Mouse (Mus musculus) forebrain, embryonic 11.5 days (tissue): Measurements from ENCODE around the gene Slc3a1. TPM values are rescaled to one million over a fixed set of nuclear protein-coding genes. Genes with fewer than 3 reads are reported as not detected.

Experiments used
- ATAC-seq: fragments of 200-750 bp; cut with Nextera tagmentation; replicated peaks from 2 replicates; pipeline ENCODE4 v1.8.0; 2017; ENCODE audit warnings: moderate TSS enrichment; ENCODE audit not compliant: low FRiP score
- DNase-seq: peaks from one replicate; pipeline ENCODE4 v3.0.0-alpha.2; 2017; ENCODE audit warnings: low spot score
- H3K27ac ChIP-seq: fragments of 300-500 bp; sonication (generic); 2 replicates; pipeline ENCODE4 v1.5.1; 2014; ENCODE audit warnings: low read depth, low read length
- H3K27me3 ChIP-seq: fragments of 300-500 bp; sonication (generic); 2 replicates; pipeline ENCODE4 v1.6.1; 2014; ENCODE audit warnings: mild to moderate bottlenecking, low read length, mixed read lengths; ENCODE audit not compliant: control insufficient read depth, insufficient read depth
- H3K36me3 ChIP-seq: fragments of 300-500 bp; sonication (generic); 2 replicates; pipeline ENCODE4 v1.6.1; 2014; ENCODE audit warnings: mild to moderate bottlenecking, low read length, moderate library complexity, mixed read lengths; ENCODE audit not compliant: control insufficient read depth, insufficient read depth
- H3K4me1 ChIP-seq: fragments of 300-500 bp; sonication (generic); replicated peaks from 2 replicates; pipeline ENCODE4 v1.6.1; 2014; ENCODE audit warnings: low read length, mixed read lengths; ENCODE audit not compliant: control insufficient read depth, insufficient read depth
- H3K4me2 ChIP-seq: fragments of 300-500 bp; sonication (generic); 2 replicates; pipeline ENCODE4 v1.6.1; 2014; ENCODE audit warnings: low read depth, mild to moderate bottlenecking, low read length, moderate library complexity, mixed read lengths; ENCODE audit not compliant: severe bottlenecking
- H3K4me3 ChIP-seq: fragments of 300-500 bp; sonication (generic); 2 replicates; pipeline ENCODE4 v1.5.1; 2014; ENCODE audit warnings: low read depth, low read length
- H3K9ac ChIP-seq: fragments of 300-500 bp; sonication (generic); 2 replicates; pipeline ENCODE4 v1.6.1; 2014; ENCODE audit warnings: low read length
- H3K9me3 ChIP-seq: fragments of 300-500 bp; sonication (generic); 2 replicates; pipeline ENCODE4 v1.6.1; 2016; ENCODE audit warnings: low read length, mixed read lengths; ENCODE audit not compliant: control insufficient read depth
- WGBS: fragments of 180-500 bp; shearing (Covaris S2); extraction: QIAGEN DNeasy Blood & Tissue Kit; methylation state at CpG from one replicate; pipeline ENCODE4 v1.1.7; 2014; 5-methylcytosine and 5-hydroxymethylcytosine counted together
- polyA plus RNA-seq: library from polyadenylated mRNA; unstranded; fragments of >200 nt; fragmentation: Nextera tagmentation; extraction: Ambion mirVana; gene quantifications from 2 replicates; pipeline ENCODE4 v1.2.1, GENCODE M21; 2014

Gene Slc3a1
- polyA plus RNA-seq, 1 experiment from 2014 or later = 0.43 TPM

DNA sequence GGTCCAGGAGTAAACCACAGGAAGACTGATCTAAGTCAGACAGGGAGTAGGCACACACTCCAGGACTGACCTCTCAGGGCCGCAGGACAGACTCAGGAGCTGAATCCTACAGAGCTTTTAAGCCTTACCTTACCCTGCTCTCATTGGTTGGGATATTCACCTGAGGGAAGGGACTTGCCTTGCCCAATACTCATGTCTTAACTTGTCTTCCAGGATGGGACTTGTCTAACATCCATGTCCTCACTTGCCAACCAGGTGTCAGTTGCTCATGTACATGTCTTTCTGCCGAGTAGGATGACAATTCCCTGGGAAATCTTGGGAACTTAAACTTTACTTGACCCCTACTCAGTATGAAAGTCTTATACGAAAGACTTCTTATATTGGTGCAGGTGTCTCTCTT is 72.1 kb downstream of the Slc3a1 start:
- DNase-seq = no peak
- 95% methylated on average over 3 of the region's 3 CpGs for WGBS
- no peak overlapping the region for H3K9ac ChIP-seq
- H3K4me1 ChIP-seq = no peaks in the 10 kb centered on the region
- H3K4me3 ChIP-seq = no peak overlapping the region
- H3K4me2 ChIP-seq = no peak overlapping the region
- ATAC-seq = no peak
- H3K9me3 ChIP-seq = no peaks in the 10 kb centered on the region
- no peak overlapping the region for H3K27ac ChIP-seq
- H3K27me3 ChIP-seq = no peaks in the 10 kb centered on the region
- no peaks in the 10 kb centered on the region for H3K36me3 ChIP-seq

DNA sequence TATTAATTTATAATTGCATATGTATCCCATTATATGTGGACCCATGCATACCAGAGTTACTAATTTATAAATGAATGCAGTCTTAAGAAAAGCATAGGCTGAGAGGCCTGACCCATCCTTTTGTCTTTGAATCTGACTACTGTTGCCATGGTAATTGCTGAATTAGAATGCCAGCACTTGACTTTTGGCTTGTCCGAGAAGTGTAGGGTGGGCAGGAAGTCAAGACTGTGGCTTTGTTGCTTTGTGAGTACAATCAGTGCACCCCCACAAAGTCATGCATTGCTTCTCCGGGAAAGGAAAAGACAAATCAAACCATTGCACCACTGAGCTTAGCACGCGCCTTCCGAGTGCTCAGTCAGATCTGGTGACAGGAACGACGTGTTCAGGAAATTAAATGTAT is 73.6 kb downstream of the Slc3a1 start:
- Histone ChIP-seq H3K27me3 (no peaks in the 10 kb centered on the region), H3K9me3 (no peaks in the 10 kb centered on the region), H3K4me2 (no peak overlapping the region), H3K4me1 (no peaks in the 10 kb centered on the region), H3K36me3 (no peaks in the 10 kb centered on the region), H3K27ac (no peak overlapping the region), H3K9ac (no peak overlapping the region), H3K4me3 (no peak overlapping the region)
- no peak for DNase-seq
- no peak for ATAC-seq
- WGBS = 86% methylated on average over 7 of the region's 7 CpGs

DNA sequence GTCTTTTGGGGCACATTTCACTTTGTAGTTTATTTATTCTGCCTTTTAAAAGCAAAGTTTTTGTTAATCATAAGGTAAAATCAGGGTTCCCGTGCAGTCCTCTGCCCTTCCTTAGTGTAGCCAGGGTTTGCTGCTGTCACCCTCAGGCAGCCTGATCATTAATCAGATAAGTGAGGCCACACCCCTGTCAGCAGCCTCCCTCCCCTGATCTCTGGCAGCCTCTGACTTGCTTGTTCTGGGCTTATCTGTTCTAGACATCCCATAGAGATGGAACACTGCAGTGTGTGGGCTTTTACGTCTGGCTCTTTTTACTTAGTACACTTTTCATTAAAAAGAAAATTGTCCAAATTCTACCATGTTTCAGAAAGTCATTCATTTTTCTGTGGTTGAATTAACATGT is 75.1 kb downstream of the Slc3a1 start:
- no peaks in the 10 kb centered on the region for H3K4me1 ChIP-seq
- no peak overlapping the region for H3K4me2 ChIP-seq
- no peaks in the 10 kb centered on the region for H3K36me3 ChIP-seq
- H3K9me3 ChIP-seq = no peaks in the 10 kb centered on the region
- H3K27ac ChIP-seq = no peak overlapping the region
- ATAC-seq (no peak), DNase-seq (no peak)
- H3K27me3 ChIP-seq = no peaks in the 10 kb centered on the region
- no peak overlapping the region for H3K4me3 ChIP-seq
- H3K9ac ChIP-seq = no peak overlapping the region
- 66% methylated on average over 2 of the region's 2 CpGs for WGBS

DNA sequence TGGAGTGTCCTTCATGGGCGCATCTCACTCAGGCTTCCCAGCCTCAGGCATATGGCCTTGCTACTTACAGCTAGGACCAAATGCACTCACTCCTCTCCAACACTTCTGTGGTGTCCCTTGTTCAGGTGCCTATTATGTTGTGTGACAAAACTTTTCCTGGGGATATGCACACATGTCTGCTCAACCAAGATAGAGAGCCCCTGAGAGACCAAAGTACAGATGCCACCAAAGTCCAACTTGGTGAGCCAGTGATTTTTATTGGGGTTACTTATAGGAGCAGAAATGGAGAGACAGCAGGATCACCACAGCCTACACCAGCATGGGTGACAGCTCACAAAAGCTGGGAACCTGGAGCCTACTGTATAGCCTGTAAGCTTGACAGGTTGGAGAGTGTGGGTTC is 82.5 kb downstream of the Slc3a1 start:
- no peak for ATAC-seq
- Histone ChIP-seq H3K4me2 (no peak overlapping the region), H3K4me1 (no peaks in the 10 kb centered on the region), H3K9me3 (no peaks in the 10 kb centered on the region), H3K4me3 (no peak overlapping the region), H3K27me3 (no peaks in the 10 kb centered on the region), H3K36me3 (no peaks in the 10 kb centered on the region), H3K27ac (no peak overlapping the region), H3K9ac (no peak overlapping the region)
- DNase-seq = no peak
- 100% methylated on average over 1 of the region's 1 CpGs for WGBS

DNA sequence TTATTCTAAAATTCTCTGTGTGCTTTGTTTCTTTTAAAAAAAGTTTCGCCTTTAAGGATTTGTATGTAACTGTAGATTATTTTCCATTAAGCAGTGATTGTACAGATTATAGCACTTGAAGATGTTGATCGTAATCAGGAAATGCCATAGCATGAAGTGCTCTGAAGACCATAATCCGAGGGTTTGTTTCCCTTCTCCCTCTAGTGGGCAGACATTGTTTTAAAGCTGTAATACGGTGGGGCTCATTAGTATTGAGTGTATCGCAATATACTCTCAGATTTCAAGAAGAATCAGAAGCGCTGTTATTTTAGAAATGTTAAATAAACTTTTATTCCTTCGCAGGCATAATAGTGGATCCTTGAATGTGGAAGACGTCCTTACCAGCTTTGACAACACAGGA is 85.3 kb downstream of the Slc3a1 start:
- WGBS = 85% methylated on average over 8 of the region's 8 CpGs
- Histone ChIP-seq H3K4me3 (no peak overlapping the region), H3K36me3 (no peaks in the 10 kb centered on the region), H3K27me3 (no peaks in the 10 kb centered on the region), H3K9me3 (no peaks in the 10 kb centered on the region), H3K4me1 (no peaks in the 10 kb centered on the region), H3K9ac (no peak overlapping the region), H3K27ac (no peak overlapping the region), H3K4me2 (no peak overlapping the region)
- DNase-seq (no peak), ATAC-seq (no peak)

Other genes with a start within 250 kb of the Slc3a1 start
- 54.3 and 55.9 TPM in 2 replicates for gene Lrpprc, start 237.6 kb upstream of the Slc3a1 start, polyA plus RNA-seq
- gene Ppm1b, start 71.6 kb upstream of the Slc3a1 start, polyA plus RNA-seq = 94.7 and 99.5 TPM in 2 replicates
- gene Prepl, start 61.9 kb downstream of the Slc3a1 start, polyA plus RNA-seq = 45.2 and 46.4 TPM in 2 replicates
- 14.6 and 15.9 TPM in 2 replicates for gene Camkmt, start 62.2 kb downstream of the Slc3a1 start, polyA plus RNA-seq